Mouse (Mus musculus) cerebellum, postnatal 25 days (tissue): ENCODE measurements around the gene Dapp1.
"Not testable (repeated sequence)": the region's sequence is repeated elsewhere in the genome, so short reads cannot be mapped to it uniquely, and the experiment has no call there.

Experiments
- DNase-seq, 2 experiments: peaks; one replicate each; pipeline ENCODE4 v3.0.0; 2021; ENCODE audit warnings: mixed read lengths in 2 of 2

Gene Dapp1

DNA sequence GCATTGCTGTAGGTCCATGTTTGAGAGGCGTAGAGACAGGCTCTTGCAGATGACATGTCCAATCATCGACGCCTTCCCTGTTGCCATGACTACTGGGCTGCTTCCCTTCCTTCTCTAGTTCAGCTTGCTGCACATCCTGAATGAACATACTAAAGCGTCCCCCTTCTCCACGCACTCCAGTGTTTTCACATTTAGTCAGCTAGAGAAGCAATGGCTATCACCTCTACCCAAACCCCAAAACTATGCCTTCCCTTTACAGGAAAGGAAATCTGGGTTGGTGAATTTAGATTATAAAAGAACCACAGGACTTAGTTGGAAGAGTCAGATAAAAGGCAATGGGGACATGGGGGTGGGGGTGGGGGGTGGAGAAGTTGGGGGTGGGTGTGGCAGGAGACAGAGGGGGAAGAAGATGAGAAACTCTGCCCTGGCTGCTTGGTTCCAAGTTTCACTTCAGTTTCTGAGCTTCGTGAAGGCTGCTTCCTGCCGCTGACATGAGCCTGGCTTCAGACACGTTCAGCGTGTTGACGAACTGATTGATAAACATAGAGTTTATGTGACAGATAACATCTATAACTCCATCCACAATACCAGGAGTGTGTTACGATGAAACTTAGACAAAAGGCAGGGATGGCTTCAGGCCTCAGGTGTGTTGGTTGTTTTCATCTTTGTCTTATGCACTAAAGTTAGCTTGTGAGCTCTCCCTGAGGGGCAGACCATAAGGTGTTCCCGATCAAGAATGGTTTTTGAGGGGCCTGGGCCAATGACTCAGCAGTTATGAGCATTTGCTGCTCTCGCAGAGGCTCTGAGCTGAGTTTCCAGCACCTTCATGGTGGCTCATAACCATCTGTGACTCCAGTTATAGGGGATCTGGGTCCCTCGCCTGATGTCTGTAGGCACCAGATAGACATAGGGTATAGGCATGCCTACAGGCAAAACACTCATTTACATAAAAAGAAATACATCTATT lies 28.1 kb downstream of the Dapp1 start:
- DNase-seq: no peak

DNA sequence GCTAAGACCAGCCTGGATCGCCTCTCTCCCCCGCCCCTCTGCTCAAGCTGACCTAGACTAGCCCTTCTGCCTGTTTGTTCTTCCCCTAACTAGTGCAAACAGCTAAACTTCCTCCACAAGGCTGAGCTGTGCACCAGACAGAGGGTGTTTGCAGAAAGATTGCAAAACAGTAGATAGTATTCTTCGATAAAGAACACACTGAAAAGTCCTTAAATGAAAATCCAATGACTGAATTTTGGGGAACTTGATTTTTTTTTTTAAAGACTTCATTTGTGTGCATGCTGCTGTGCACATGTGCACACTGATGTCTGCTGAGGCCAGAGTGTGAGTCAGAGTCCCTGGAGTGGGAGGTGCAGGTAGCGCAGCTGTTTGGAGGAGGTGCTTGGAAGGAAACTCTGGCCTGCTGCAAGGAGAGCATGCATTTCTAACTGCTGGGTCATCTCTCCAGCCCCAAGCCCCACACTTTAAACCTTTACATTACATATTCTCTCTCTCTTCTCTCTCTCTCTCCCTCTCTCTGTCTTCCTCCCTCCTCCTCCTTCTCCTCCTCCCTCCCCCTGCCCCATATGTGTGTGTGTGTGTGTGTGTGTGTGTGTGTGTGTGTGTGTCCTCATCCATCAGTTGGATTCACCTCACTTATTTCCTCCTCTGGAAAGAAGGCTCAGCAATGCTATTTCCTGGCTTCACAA lies 29.0 kb downstream of the Dapp1 start:
- DNase-seq: no peak

DNA sequence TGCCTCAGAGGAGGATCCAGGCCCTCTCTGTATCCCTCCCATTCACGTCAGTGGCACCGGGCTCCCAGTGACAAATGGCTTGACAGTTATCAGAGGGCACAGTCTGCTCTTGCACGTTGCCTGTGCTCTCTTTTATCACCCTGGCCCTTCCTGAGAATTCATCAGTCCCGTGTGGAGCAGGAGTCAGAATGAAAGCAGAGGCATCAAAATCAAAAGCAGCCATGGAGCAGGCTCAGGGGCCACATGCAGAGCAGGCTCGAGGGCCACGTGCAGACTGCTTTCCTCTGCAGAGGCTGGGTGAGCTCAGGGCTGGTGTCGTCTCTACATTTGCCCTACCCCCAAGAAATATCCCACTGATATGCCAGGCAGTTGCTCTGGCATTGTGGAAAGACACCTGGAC lies 29.5 kb downstream of the Dapp1 start:
- no peak for DNase-seq

DNA sequence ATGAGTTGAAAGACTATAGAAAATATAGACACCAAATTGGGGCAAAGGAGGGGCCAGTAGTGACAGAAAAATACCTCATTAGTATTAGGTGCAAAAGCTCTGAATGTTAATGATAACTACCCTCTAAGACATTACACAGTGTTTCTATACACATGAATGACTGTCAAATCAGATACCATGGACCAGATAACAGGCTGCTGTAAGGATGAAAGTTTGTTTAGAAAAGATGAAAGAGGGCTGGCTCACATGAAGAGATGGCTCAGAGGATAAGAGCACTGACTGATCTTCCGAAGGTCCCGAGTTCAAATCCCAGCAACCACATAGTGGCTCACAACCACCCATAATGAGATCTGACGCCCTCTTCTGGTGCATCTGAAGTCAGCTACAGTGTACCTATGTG lies 30.0 kb downstream of the Dapp1 start:
- DNase-seq: not testable (repeated sequence)

DNA sequence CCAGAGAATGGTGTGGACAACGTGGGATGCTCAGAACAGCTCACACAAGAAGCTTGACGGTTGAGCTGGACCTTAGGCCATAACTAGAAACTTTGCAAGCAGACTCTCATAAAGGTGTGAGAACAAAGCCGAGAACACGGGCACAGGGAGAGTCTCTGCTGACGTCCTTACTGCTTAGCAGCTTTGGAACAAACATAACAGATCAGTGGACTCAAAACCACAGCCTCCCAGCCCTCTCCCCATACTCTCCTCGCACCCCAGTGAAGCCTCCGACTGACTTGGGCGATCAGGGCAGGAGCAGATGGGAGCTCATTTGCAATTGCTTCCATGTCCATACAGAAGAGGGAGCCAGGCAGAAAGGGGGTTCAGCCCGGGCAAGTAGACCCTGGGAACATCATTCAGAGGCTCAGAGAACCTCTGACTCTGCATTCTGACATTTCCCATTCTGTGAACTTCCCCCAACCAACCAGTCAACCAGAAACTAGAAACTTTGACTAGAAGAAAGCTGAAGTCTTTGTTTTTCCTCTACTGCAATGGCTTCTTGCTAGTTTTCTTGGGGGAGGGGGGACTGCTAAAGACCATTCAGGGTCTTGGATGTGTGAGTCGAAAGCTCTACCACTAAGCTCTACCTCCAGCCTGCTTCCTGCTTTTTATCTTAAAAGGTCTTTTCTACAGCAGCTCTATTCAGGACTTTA lies 31.0 kb downstream of the Dapp1 start:
- DNase-seq: no peak

DNA sequence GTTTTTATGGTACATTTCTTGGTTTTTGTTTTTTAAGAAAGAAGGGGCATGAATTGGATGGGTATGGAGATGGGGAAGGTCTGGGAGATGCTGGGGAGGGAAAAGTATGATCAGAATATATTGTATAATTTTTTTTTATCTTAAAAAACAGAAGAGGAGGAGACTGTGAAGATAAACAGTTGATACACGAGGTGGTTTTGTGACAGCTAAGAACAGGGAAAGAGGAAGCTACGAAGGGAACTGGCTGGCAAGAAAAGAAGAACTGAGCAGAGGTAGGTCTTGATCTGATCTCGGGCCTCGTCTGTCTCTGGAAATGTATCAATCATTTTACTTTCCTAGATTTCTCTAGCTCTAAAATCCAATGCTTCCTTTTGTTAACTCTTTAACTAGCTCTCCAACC lies 33.8 kb downstream of the Dapp1 start:
- DNase-seq: no peak

DNA sequence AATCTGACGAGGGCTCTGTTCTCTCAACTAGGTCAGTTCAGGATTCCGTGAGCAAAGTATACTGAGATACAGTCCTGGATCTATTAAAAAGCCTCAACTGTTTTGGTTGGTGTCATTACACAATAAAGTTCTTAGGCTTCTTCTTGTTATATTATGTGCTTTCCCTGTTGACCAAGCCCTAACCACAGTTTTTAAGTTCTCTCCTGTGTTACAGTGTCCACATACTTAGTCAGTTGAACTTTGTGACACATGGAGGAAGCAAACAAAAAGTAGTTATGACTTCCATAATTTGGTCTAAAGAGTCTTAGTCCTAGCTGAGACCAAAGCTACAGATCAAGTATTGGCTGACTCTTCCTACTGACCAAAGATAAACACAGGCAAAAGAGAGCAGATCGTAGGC lies 34.5 kb downstream of the Dapp1 start:
- DNase-seq: no peak

DNA sequence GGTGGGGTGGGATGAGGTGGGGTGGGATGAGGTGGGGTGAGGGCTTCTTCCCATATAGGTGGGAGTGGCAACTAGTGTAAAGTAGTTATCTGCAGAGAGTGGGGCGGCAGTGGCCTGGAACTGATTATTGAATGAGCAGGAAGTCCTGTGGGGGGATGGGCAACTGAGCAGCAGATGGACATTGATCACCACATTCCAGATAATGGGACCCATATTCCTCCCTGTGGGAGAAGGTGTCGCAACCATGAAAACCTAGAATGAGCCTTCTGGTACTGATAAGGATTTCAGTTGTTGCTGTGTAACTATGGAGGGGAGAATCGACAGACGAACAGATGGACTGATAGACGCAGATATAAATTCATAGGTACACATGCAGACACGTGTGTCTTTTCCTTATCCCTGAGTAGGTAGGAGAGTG lies 37.6 kb downstream of the Dapp1 start:
- peak in 1 of 2 experiments; percentile 31 for DNase-seq

DNA sequence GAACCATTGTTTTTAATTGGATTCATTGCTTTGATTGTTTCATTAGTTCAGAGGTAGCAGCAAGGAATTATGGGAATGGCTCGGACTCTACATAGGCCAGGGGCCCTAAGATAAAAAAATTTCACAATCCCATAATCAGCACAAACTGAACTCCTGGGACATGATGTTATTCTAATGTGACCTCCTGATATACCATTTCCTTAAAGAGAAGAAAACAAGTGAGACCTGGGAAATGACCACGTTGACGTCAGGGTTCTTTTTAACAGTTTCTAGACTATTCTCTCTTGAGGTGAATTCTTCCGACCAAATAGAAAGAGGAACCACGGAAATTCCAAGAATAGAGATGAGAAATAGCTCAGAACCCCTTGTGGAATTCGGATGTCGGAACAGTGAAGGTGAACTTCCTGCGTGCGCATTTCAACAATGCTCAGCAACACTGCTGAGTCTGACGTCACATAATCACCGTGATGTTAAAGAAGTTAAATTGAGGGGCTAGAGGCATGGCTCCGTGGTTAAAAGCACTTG lies 39.2 kb downstream of the Dapp1 start:
- DNase-seq: no peak

DNA sequence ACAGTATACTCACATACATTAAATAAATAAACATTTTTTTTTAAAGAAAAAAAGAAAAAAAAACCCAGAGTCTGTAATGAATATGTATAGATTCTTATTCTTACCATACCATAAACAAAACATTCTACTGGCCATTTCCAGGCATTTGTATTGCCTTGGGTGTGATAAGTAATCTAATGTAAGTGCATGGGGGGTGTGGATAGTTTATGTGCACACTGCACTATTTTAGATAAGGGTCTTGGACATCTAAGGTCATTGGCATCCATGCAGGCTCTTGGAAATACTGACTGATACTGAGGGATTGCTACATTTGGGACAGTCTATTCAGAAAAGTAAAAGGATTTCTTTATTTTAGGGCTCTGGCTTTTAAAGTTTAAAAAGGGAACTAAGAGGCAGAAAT lies 39.8 kb downstream of the Dapp1 start:
- no peak for DNase-seq

DNA sequence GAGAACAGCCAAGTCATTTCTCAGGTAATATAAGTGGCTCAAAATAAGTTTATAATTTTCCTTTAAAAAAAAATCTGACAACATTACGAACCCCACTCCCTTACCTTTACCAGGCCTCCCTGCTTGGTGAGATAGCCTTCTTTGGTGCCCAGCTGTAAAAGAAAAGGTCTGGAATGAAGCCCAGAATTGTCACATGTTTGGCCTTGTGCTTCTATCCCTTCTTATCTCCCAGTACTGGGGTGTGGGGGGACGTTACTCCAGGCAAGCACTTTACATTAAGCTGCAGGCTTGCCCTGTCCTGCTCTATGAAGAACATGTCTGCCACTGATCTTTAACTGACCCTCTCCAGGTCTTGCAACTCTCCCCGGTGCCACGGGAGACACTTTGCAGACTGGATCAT lies 40.6 kb downstream of the Dapp1 start:
- no peak for DNase-seq

DNA sequence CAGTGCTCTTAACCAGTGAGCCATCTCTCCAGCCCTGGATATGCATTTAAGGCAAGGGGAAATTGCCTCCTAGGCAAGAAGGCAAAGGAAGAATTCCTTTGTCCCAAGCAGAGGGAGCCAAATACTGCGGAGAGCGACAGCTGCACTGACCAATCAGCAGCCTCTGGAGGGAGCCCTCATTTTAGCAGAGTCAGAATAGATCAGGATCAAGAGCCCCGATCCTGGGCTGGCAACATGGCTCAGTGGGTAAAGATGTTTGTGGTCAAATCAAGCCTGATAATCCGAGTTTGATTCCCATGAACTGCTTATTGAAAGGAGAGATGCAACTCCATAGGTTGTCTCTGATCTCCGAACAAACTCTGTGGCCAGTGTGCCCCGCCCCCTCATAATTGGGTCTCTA lies 42.7 kb downstream of the Dapp1 start:
- peak; percentile 55 to 71 for DNase-seq

DNA sequence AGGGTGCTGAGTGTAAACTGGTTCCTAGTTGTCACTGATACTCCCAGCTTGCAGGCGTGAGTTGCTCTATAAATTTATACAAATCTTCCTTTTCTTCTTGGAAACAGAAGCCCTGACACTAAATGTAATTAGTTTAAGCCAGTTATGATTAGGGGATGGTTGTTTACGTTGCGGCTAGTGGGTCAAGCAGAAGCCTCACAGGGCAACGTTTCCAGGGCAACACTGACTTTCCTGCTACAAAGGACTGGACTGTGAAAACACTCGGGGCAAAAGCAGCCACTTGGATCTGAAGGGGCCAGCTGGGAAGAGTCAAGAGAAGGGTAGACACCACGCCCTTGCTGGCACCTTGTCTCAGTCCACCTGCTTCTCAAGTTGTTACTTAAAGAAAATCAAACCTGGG lies 44.8 kb downstream of the Dapp1 start:
- no peak for DNase-seq

DNA sequence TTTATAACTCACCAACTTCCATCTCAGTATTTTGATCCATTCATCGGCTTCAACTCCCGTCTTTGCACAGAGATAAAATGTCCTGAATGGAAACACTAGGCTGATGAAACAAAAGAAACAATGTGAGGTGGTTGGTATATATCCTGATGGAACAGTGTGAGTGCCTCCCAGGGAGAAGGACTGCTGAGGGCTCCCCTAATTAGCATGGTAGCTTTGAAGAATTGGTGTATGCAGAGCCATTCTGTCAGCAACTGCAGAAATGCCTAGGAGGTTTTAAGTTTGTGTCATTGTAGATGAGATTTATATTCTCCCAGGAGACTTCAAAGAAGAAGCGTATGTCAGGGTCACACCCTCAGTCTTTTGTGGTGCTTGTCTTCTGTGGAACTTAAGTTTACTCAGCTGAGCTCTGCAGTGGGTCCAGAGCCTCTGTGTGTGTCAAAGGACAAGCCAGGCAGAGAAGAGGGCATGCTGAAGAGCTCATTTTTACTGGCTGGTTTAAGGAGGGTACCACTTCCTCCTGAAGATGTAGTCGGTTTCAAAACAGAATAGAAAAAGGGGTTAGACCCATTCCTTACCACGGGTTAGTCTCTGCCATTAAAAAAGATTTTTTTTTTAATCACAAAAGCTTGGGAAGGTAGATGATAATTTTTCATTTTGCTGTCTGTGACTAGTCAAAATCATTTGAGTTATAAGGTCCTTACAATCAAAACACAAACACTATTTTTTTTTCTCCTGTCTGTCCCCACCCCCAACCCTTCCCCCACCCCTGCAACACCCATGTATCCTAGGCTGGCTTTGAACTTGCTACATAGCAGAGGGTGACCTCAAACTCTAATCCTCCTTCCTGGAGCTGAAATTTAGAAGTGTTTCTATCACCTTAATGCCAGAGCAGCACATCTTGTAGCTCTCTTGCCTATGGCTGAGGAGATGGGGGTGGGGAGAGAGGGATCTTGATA lies 45.5 kb downstream of the Dapp1 start:
- no peak for DNase-seq

DNA sequence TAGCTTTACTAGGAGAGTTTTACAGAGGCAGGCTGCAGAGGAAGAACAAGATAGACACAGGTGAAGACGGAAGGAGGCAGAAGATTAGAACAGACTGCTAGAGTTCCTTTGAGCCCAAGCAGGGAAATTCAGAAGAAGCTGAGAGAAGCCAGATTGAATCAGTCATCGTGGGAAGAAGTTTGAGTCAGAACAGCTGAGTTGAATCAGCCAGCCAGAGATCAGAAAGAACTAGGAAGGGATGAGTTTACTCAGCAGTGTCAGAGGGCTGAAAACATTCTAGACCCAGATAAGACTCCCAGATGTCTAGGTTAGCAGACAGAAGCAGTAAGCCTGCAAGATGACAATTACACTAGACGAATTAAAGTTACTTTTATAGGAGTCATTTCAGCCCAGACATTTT lies 47.4 kb downstream of the Dapp1 start:
- no peak for DNase-seq

DNA sequence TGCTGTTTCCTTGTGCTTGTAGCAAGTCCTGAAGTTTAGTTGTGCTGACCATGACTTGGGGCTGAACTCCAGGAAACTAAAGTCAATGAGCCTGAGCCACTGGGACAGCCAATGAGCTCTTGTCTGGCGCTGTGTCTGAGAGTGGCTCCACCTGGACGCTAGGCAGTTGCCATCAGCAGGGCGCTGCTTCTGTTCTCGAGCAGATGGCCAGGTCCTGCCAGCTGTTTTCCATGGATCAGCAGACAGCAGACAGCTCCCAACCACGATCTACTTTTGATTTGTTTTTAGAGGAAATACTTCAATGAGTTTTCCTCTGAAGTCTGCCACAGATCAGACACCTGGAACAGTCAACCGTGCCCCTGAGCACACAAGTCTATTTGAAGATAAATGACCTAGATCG lies 48.6 kb downstream of the Dapp1 start:
- no peak for DNase-seq

DNA sequence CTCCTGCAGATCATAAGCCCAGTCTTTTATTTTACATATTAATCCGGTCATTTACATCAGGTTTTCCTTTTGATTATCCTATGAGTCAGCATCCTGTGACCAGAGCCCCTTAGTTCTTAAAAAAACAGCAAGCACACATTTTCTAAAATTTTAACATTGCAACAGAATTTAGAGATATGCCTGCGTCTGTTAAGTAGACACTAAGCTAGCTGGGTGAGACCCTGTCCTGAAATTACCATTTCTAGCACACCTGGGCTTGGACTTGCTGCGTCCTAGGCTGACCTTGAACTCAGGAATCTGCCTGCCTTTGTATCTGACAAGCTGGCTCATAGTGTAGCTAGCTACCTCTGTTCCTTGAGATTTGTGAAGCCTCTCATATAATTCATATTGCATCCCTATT lies 51.4 kb downstream of the Dapp1 start:
- no peak for DNase-seq

DNA sequence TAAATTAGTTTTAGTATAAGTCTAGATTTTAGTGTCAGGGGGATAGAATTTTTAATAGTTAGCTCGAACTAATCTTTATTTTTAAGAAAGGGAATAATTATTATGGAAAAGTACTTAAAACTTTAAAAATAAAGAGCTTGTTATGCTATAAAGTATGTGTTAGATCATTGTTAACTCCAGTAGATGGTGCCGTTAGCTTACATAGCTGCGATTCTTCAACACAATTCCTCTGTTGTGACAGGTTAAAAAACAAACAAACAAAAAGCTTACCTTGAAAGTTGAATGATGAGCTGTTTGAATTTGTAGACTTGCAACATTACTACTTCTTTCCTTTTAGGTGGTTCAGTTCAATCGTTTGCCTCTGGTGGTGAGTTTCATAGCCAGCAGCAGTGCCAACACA lies 54.3 kb downstream of the Dapp1 start:
- DNase-seq: no peak

DNA sequence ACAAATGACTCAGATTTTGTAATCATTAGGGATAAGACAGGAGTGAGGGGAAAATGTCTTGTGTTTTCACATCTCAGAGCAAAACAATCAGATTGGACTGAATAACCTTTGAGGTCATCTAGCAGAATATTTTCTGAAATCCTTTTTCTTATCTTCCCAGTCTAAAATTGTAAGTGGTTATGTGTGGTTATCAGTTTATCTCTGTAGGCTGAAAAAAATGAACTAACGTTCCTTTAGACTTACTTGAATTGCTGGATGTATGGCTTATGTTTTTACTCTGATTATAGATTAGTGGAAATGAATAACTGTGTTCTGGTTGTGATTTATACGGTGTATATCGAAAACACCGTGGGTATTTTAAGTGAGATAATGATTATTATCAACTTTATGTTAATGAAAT lies 60.8 kb downstream of the Dapp1 start:
- DNase-seq: no peak

DNA sequence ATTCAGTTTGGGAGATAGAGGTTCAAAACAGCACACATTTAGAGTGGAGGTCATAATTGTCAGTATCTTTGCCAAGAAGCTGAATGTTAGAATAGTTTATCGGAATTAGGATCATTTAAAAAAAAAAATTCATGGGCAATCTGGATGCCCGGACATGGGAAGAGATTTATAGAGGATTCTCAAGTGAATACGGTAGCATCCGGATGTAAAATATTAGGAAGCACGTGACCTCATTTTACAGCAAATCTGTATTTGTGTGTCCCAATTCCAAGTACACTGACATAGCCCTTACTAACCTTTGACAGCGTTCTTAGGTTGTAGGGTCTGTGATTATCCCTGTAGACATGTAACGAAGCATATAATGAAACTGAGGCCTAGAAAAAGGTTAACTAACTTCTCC lies 61.9 kb downstream of the Dapp1 start:
- DNase-seq: no peak

DNA sequence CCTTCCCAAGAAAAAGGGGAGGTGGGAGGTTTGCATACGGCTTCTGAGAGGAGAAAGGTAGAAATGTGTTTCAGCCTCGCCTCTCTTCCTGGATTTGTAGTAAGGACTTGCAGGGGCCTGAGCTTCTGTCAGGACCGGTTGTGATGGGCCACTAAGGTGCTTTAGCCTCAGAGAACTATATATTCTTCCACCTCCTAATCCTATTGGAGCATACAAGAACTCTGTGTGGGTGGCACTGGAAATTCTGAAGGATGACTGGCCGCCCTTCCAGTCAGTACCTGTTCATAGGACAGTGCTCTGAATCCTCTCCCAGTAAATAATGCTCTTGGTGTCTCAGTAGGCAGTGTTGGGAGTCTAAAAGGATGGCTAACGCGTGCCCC lies 62.4 kb downstream of the Dapp1 start:
- no peak for DNase-seq
